Mouse (Mus musculus) MEL (cell line): ENCODE results near the gene Il10rb. TPM values are rescaled to one million over a fixed set of nuclear protein-coding genes. Genes with fewer than 3 reads are reported as not detected.
"Not testable (repeated sequence)": the region's sequence is repeated elsewhere in the genome, so short reads cannot be mapped to it uniquely, and the experiment has no call there.

ENCODE experiments used
- DNase-seq: peaks from one replicate; pipeline ENCODE4 v3.0.0; 2011; ENCODE audit warnings: low read depth, low spot score
- H3K27ac ChIP-seq: 2 replicates; pipeline ENCODE4 v1.5.1; 2012; ENCODE audit warnings: low read depth, mild to moderate bottlenecking, control low read depth, low read length, moderate library complexity; ENCODE audit not compliant: control insufficient read depth
- H3K27me3 ChIP-seq, 2 experiments: fragments of 150-350 bp in 1 of 2; sonication (generic) in 1 of 2; 2 replicates each; pipeline ENCODE4 v1.6.1; 2012; ENCODE audit warnings: low read length in 2 of 2, mild to moderate bottlenecking in 2 of 2, improper control_type of control experiment in 1 of 2, moderate library complexity in 1 of 2; ENCODE audit not compliant: insufficient read depth in 2 of 2, control insufficient read depth in 1 of 2
- H3K36me3 ChIP-seq, 2 experiments: 2 replicates each; pipeline ENCODE4 v1.6.1; 2012 to 2014; ENCODE audit warnings: low read length in 2 of 2, improper control_type of control experiment in 1 of 2, inconsistent platforms in 1 of 2, mild to moderate bottlenecking in 1 of 2; ENCODE audit not compliant: insufficient read depth in 2 of 2, control insufficient read depth in 1 of 2
- H3K4me1 ChIP-seq, 2 experiments: fragments of 150-350 bp in 1 of 2; sonication (generic) in 1 of 2; 2 replicates each; pipeline ENCODE4 v1.6.1; 2012; ENCODE audit warnings: low read length in 2 of 2, improper control_type of control experiment in 1 of 2, mild to moderate bottlenecking in 1 of 2; ENCODE audit not compliant: insufficient read depth in 2 of 2, control insufficient read depth in 1 of 2
- H3K4me3 ChIP-seq, 2 experiments: fragments of 150-350 bp in 1 of 2; sonication (generic) in 1 of 2; 2 replicates each; pipeline ENCODE4 v1.5.1; 2012; ENCODE audit warnings: low read depth in 2 of 2, low read length in 2 of 2, mild to moderate bottlenecking in 2 of 2, moderate library complexity in 2 of 2, control low read depth in 1 of 2, improper control_type of control experiment in 1 of 2; ENCODE audit not compliant: control insufficient read depth in 1 of 2, insufficient read depth in 1 of 2
- H3K79me2 ChIP-seq: 2 replicates; pipeline ENCODE4 v1.6.1; 2012; ENCODE audit warnings: mild to moderate bottlenecking, low read length, moderate library complexity; ENCODE audit not compliant: control insufficient read depth, poor library complexity, insufficient read depth
- H3K9ac ChIP-seq: 2 replicates; pipeline ENCODE4 v1.6.1; 2012; ENCODE audit warnings: low read depth, mild to moderate bottlenecking, control low read depth, low read length, moderate library complexity; ENCODE audit not compliant: control insufficient read depth, poor library complexity, severe bottlenecking
- H3K9me3 ChIP-seq: fragments of 150-350 bp; sonication (generic); replicated peaks from 2 replicates; pipeline ENCODE4 v1.6.1; 2012; ENCODE audit warnings: mild to moderate bottlenecking, low read length, improper control_type of control experiment, moderate library complexity; ENCODE audit not compliant: insufficient read depth
- BHLHE40 ChIP-seq: IDR thresholded peaks from 2 replicates; pipeline ENCODE4 v1.6.1; 2012; ENCODE audit warnings: low read depth, mild to moderate bottlenecking, inconsistent platforms, low read length, improper control_type of control experiment, borderline replicate concordance
- CHD1 ChIP-seq: IDR thresholded peaks from 2 replicates; pipeline ENCODE4 v1.6.1; 2012; ENCODE audit warnings: low read depth, mild to moderate bottlenecking, inconsistent platforms, low read length, improper control_type of control experiment
- CTCF ChIP-seq, 3 experiments: IDR thresholded peaks in 2 of 3; conservative IDR thresholded peaks in 1 of 3; 2 replicates each; pipeline ENCODE4 v1.5.1; 2011 to 2012; ENCODE audit warnings: low read length in 3 of 3, low read depth in 2 of 3, mild to moderate bottlenecking in 2 of 3, improper control_type of control experiment in 1 of 3, inconsistent platforms in 1 of 3, mixed read lengths in 1 of 3, moderate library complexity in 1 of 3; ENCODE audit not compliant: control insufficient read depth in 1 of 3, insufficient read depth in 1 of 3, poor library complexity in 1 of 3, severe bottlenecking in 1 of 3
- E2F4 ChIP-seq: IDR thresholded peaks from 2 replicates; pipeline ENCODE4 v1.6.1; 2011; ENCODE audit warnings: low read depth, low read length, improper control_type of control experiment, borderline replicate concordance
- ELF1 ChIP-seq: IDR thresholded peaks from 2 replicates; pipeline ENCODE4 v1.6.1; 2014; ENCODE audit warnings: low read depth, mild to moderate bottlenecking, inconsistent platforms, low read length, improper control_type of control experiment, moderate library complexity
- EP300 ChIP-seq, 2 experiments: IDR thresholded peaks; 2 replicates each; pipeline ENCODE4 v1.6.1; 2011; ENCODE audit warnings: improper control_type of control experiment in 2 of 2, low read length in 2 of 2, low read depth in 1 of 2, mild to moderate bottlenecking in 1 of 2
- ETS1 ChIP-seq: IDR thresholded peaks from 2 replicates; pipeline ENCODE4 v1.6.1; 2012; ENCODE audit warnings: low read depth, mild to moderate bottlenecking, inconsistent platforms, low read length, improper control_type of control experiment, moderate library complexity
- GABPA ChIP-seq: IDR thresholded peaks from 2 replicates; pipeline ENCODE4 v1.6.1; 2012; ENCODE audit warnings: low read depth, mild to moderate bottlenecking, inconsistent platforms, low read length, improper control_type of control experiment, moderate library complexity
- HCFC1 ChIP-seq: IDR thresholded peaks from 2 replicates; pipeline ENCODE4 v1.6.1; 2012; ENCODE audit warnings: low read depth, mild to moderate bottlenecking, inconsistent platforms, low read length, improper control_type of control experiment, moderate library complexity
- KAT2A ChIP-seq: conservative IDR thresholded peaks from 2 replicates; pipeline ENCODE4 v1.6.1; 2012; ENCODE audit warnings: low read depth, low read length, improper control_type of control experiment, inconsistent platforms
- MAFK ChIP-seq: IDR thresholded peaks from 2 replicates; pipeline ENCODE4 v1.6.1; 2011; ENCODE audit warnings: low read depth, mild to moderate bottlenecking, low read length, improper control_type of control experiment, borderline replicate concordance
- MAX ChIP-seq: IDR thresholded peaks from 2 replicates; pipeline ENCODE4 v1.6.1; 2011; ENCODE audit warnings: low read length, improper control_type of control experiment
- MYC ChIP-seq: IDR thresholded peaks from 2 replicates; pipeline ENCODE4 v1.6.1; 2011; ENCODE audit warnings: low read depth, mild to moderate bottlenecking, low read length, improper control_type of control experiment, moderate library complexity
- NELFE ChIP-seq: IDR thresholded peaks from 2 replicates; pipeline ENCODE4 v1.6.1; 2011; ENCODE audit warnings: low read depth, low read length, improper control_type of control experiment
- NRF1 ChIP-seq: IDR thresholded peaks from 2 replicates; pipeline ENCODE4 v1.6.1; 2014; ENCODE audit warnings: low read depth, mild to moderate bottlenecking, inconsistent platforms, low read length, improper control_type of control experiment, moderate library complexity; ENCODE audit not compliant: poor library complexity, insufficient read depth, severe bottlenecking
- POLR2A ChIP-seq, 2 experiments: IDR thresholded peaks; 2 replicates each; pipeline ENCODE4 v1.6.1; 2011 to 2012; ENCODE audit warnings: low read length in 2 of 2, mild to moderate bottlenecking in 2 of 2, control low read depth in 1 of 2, improper control_type of control experiment in 1 of 2, low read depth in 1 of 2, moderate library complexity in 1 of 2; ENCODE audit not compliant: control insufficient read depth in 1 of 2, insufficient read depth in 1 of 2, poor library complexity in 1 of 2
- RAD21 ChIP-seq: IDR thresholded peaks from 2 replicates; pipeline ENCODE4 v1.6.1; 2011; ENCODE audit warnings: mild to moderate bottlenecking, low read depth, low read length, improper control_type of control experiment
- RCOR1 ChIP-seq: IDR thresholded peaks from 2 replicates; pipeline ENCODE4 v1.6.1; 2012; ENCODE audit warnings: low read depth, mild to moderate bottlenecking, inconsistent platforms, low read length, improper control_type of control experiment
- SIN3A ChIP-seq: IDR thresholded peaks from 2 replicates; pipeline ENCODE4 v1.6.1; 2012; ENCODE audit warnings: low read length, improper control_type of control experiment, inconsistent platforms
- SMC3 ChIP-seq: IDR thresholded peaks from 2 replicates; pipeline ENCODE4 v1.6.1; 2011; ENCODE audit warnings: low read depth, low read length, improper control_type of control experiment
- TAL1 ChIP-seq: IDR thresholded peaks from 2 replicates; pipeline ENCODE4 v1.6.1; 2012; ENCODE audit warnings: mild to moderate bottlenecking, inconsistent platforms, low read length, moderate library complexity, mixed read lengths
- TBP ChIP-seq: IDR thresholded peaks from 2 replicates; pipeline ENCODE4 v1.8.0; 2011; ENCODE audit warnings: low read depth, low read length, improper control_type of control experiment
- TCF12 ChIP-seq: IDR thresholded peaks from 2 replicates; pipeline ENCODE4 v1.6.1; 2014; ENCODE audit warnings: low read depth, mild to moderate bottlenecking, inconsistent platforms, low read length, improper control_type of control experiment, moderate library complexity
- UBTF ChIP-seq: IDR thresholded peaks from 2 replicates; pipeline ENCODE4 v1.6.1; 2012; ENCODE audit warnings: low read depth, mild to moderate bottlenecking, inconsistent platforms, low read length, improper control_type of control experiment, moderate library complexity, borderline replicate concordance; ENCODE audit not compliant: insufficient read depth
- USF1 ChIP-seq: IDR thresholded peaks from 2 replicates; pipeline ENCODE4 v1.6.1; 2014; ENCODE audit warnings: low read depth, mild to moderate bottlenecking, inconsistent platforms, low read length, improper control_type of control experiment, moderate library complexity
- USF2 ChIP-seq, 2 experiments: IDR thresholded peaks; 2 replicates each; pipeline ENCODE4 v1.6.1; 2011 to 2012; ENCODE audit warnings: improper control_type of control experiment in 2 of 2, low read length in 2 of 2, borderline replicate concordance in 1 of 2, inconsistent platforms in 1 of 2, low read depth in 1 of 2, mild to moderate bottlenecking in 1 of 2; ENCODE audit not compliant: insufficient read depth in 1 of 2
- ZKSCAN1 ChIP-seq: IDR thresholded peaks from 2 replicates; pipeline ENCODE4 v1.6.1; 2012; ENCODE audit warnings: low read depth, mild to moderate bottlenecking, inconsistent platforms, low read length, improper control_type of control experiment, moderate library complexity
- ZMIZ1 ChIP-seq: IDR thresholded peaks from 2 replicates; pipeline ENCODE4 v1.6.1; 2012; ENCODE audit warnings: low read depth, mild to moderate bottlenecking, inconsistent platforms, low read length, improper control_type of control experiment, moderate library complexity
- ZNF384 ChIP-seq: IDR thresholded peaks from 2 replicates; pipeline ENCODE4 v1.6.1; 2012; ENCODE audit warnings: low read depth, mild to moderate bottlenecking, inconsistent platforms, low read length, improper control_type of control experiment
- polyA plus RNA-seq, 2 experiments: library from polyadenylated mRNA; stranded (reverse) in 1 of 2; unstranded in 1 of 2; fragments of >175 nt in 1 of 2; fragments of >200 nt in 1 of 2; gene quantifications; 2 replicates each; pipeline versions ENCODE4 v1.2.1 to v1.2.4; 2012; ENCODE audit warnings: low replicate concordance in 2 of 2, low read depth in 1 of 2; ENCODE audit not compliant: insufficient read length in 2 of 2, insufficient read depth in 1 of 2, missing spikeins in 1 of 2
- total RNA-seq: library from RNA; depleted of rRNA; stranded (reverse); fragments of 300-350 nt; gene quantifications from 2 replicates; pipeline ENCODE4 v1.2.3, GENCODE M21; 2012

The Il10rb gene
- total and polyA plus RNA-seq, 3 experiments, result 4.7 to 14.6 TPM; not detected in 1

GRCm38 (mm10) chr16:91438599-91438998 is 32.6 kb downstream of the Il10rb start:
- peak; percentile 66 for TF ChIP-seq TAL1
- TF ChIP-seq TCF12, result 0 out of 2 replicates have a peak, but pooled peaks have one; percentile 27
- peak in 1 of 2 experiments; percentile 19; a peak in 1 of 4 replicates for TF ChIP-seq EP300 (IDR thresholded peaks at IDR 0.05; ENCODE audit: low read depth in 1 of 2, low read length in 2 of 2)
- TF ChIP-seq ETS1, result peak; percentile 55; the same call in 1 of the 2 replicates
- TF ChIP-seq HCFC1, result 0 out of 2 replicates have a peak, but pooled peaks have one; percentile 22
- Histone ChIP-seq H3K27ac (peak overlapping the region; percentile 54), H3K36me3 (peaks cover 0 to 33% of the 10 kb centered on the region in 2 experiments; a peak in 2 of 4 replicates), H3K4me1 (peaks cover 14 to 38% of the 10 kb centered on the region in 2 experiments)
- peak; percentile 67 for DNase-seq
- not testable (repeated sequence) for H3K9me3 ChIP-seq, H3K27me3 ChIP-seq, H3K79me2 ChIP-seq, H3K4me3 ChIP-seq, H3K9ac ChIP-seq

GRCm38 (mm10) chr16:91441366-91441765 is 35.4 kb downstream of the Il10rb start:
- peak; percentile 94 for DNase-seq
- peak overlapping the region; percentile 13 to 21; a peak in 2 of 4 replicates for H3K4me3 ChIP-seq
- TF ChIP-seq MYC (peak; percentile 91), USF2 (IDR thresholded peaks at IDR 0.05; ENCODE audit: borderline replicate concordance in 1 of 2, insufficient read depth in 1 of 2, low read depth in 1 of 2, low read length in 2 of 2) (0 out of 4 replicates have a peak, but pooled peaks of 1 of the 2 experiments have one; percentile 66), TBP (no peak), MAFK (peak; percentile 39; the same call in 1 of the 2 replicates), E2F4 (no peak), ZNF384 (0 out of 2 replicates have a peak, but pooled peaks have one; percentile 52), RCOR1 (peak; percentile 97), BHLHE40 (peak; percentile 96), KAT2A (no peak), CHD1 (no peak; the same call in 1 of the 2 replicates), SIN3A (peak; percentile 82), HCFC1 (peak; percentile 36; the same call in 1 of the 2 replicates), GABPA (0 out of 2 replicates have a peak, but pooled peaks have one; percentile 54), UBTF (no peak), TAL1 (peak; percentile 84), NELFE (no peak), ZKSCAN1 (no peak), POLR2A (IDR thresholded peaks at IDR 0.05; ENCODE audit: control insufficient read depth in 1 of 2, insufficient read depth in 1 of 2, low read depth in 1 of 2, low read length in 2 of 2, poor library complexity in 1 of 2) (0 out of 4 replicates have a peak, but pooled peaks of 1 of the 2 experiments have one; percentile 20), MAX (peak; percentile 95), USF1 (peak; percentile 95), CTCF (IDR thresholded peaks at IDR 0.05 in 2 of 3, conservative IDR thresholded peaks at IDR 0.05 in 1 of 3; ENCODE audit: control insufficient read depth in 1 of 3, insufficient read depth in 1 of 3, low read depth in 2 of 3, low read length in 3 of 3, poor library complexity in 1 of 3, severe bottlenecking in 1 of 3) (peak in 1 of 3 experiments; percentile 26; a peak in 2 of 6 replicates), ELF1 (no peak), ZMIZ1 (no peak), EP300 (IDR thresholded peaks at IDR 0.05; ENCODE audit: low read depth in 1 of 2, low read length in 2 of 2) (peak; percentile 71 to 90), NRF1 (no peak), RAD21 (no peak), SMC3 (no peak), ETS1 (peak; percentile 73; the same call in 1 of the 2 replicates), TCF12 (peak; percentile 95)

More at GRCm38 (mm10) chr16:91441366-91441765, 35.4 kb downstream of the Il10rb start:
- peak overlapping the region; percentile 99 for H3K27ac ChIP-seq
- H3K36me3 ChIP-seq, result peaks cover 0 to 24% of the 10 kb centered on the region in 2 experiments; a peak in 2 of 4 replicates
- no peaks in the 10 kb centered on the region for H3K79me2 ChIP-seq
- peaks cover 15 to 30% of the 10 kb centered on the region in 2 experiments for H3K4me1 ChIP-seq
- no peaks in the 10 kb centered on the region for H3K27me3 ChIP-seq
- H3K9me3 ChIP-seq, result no peaks in the 10 kb centered on the region
- H3K9ac ChIP-seq, result peak overlapping the region; percentile 46
